15 mouse cellular contexts compared by ENCODE assay signal in genomic region chr10:37259186-37259585, GRCm38 (mm10).
"Had no signal": no experiment of that assay in that cellular context is flagged by ENCODE, and none has a peak within 500 bp of the region (broad histone marks: within the 10 kb centered on the region; RNA-seq: fewer than 3 reads in every experiment).

No protein-coding gene starts in this region.

- H3K36me3 ChIP-seq: kidney, embryonic 15.5 days; liver, embryonic 13.5 days; midbrain, embryonic 10.5 days; midbrain, embryonic 13.5 days; stomach, embryonic 15.5 days had no signal

- H3K4me1 ChIP-seq: kidney, embryonic 15.5 days; liver, embryonic 13.5 days; megakaryocyte, embryonic 14.5 days; midbrain, embryonic 10.5 days; midbrain, embryonic 13.5 days; stomach, embryonic 15.5 days had no signal

- H3K4me2 ChIP-seq: kidney, embryonic 15.5 days; liver, embryonic 13.5 days; midbrain, embryonic 13.5 days; stomach, embryonic 15.5 days had no signal

- H3K27ac ChIP-seq: kidney, embryonic 15.5 days; left cerebral cortex, adult 2 months; liver, embryonic 13.5 days; midbrain, embryonic 10.5 days; midbrain, embryonic 13.5 days; stomach, embryonic 15.5 days had no signal

- H3K9me3 ChIP-seq: kidney, embryonic 15.5 days; liver, embryonic 13.5 days; megakaryocyte, embryonic 14.5 days; midbrain, embryonic 10.5 days; midbrain, embryonic 13.5 days; stomach, embryonic 15.5 days had no signal

- H3K4me3 ChIP-seq: kidney, embryonic 15.5 days; left cerebral cortex, adult 2 months; liver, embryonic 13.5 days; megakaryocyte, embryonic 14.5 days; midbrain, embryonic 10.5 days; midbrain, embryonic 13.5 days; stomach, embryonic 15.5 days had no signal

- DNase-seq: kidney, adult 2 months; kidney, postnatal 10 days; kidney, postnatal 36 days; layer of hippocampus, postnatal 36 days; liver, embryonic 13.5 days; lung, adult 2 months; lung, postnatal 14 days; thymus, postnatal 36 days had no signal

- ATAC-seq: midbrain, embryonic 13.5 days; midbrain, embryonic 16.5 days had no signal

- H3K27me3 ChIP-seq: kidney, embryonic 15.5 days; liver, embryonic 13.5 days; megakaryocyte, embryonic 14.5 days; midbrain, embryonic 13.5 days; stomach, embryonic 15.5 days had no signal

- H3K9ac ChIP-seq: kidney, embryonic 15.5 days; liver, embryonic 13.5 days; midbrain, embryonic 13.5 days; stomach, embryonic 15.5 days had no signal
